Mouse (Mus musculus): ENCODE data around the gene Gjb1.

- TF ChIP-seq CTCF (IDR thresholded peaks at IDR 0.05 in 2 of 3, conservative IDR thresholded peaks at IDR 0.05 in 1 of 3; ENCODE audit: control insufficient read depth in 1 of 3, insufficient read depth in 1 of 3, low read depth in 2 of 3, low read length in 3 of 3, poor library complexity in 1 of 3, severe bottlenecking in 1 of 3) (peak; percentile 13 to 51 (median 50); a peak in 4 of 6 replicates), POLR2A (IDR thresholded peaks at IDR 0.05; ENCODE audit: control insufficient read depth in 1 of 2, insufficient read depth in 1 of 2, low read depth in 1 of 2, low read length in 2 of 2, poor library complexity in 1 of 2) (no peak), ETS1 (IDR thresholded peaks at IDR 0.05; ENCODE audit: low read depth, low read length) (no peak), NRF1 (IDR thresholded peaks at IDR 0.05; ENCODE audit: insufficient read depth, low read depth, low read length, poor library complexity, severe bottlenecking) (no peak), USF1 (IDR thresholded peaks at IDR 0.05; ENCODE audit: low read depth, low read length) (no peak), MAZ (IDR thresholded peaks at IDR 0.05; ENCODE audit: low read depth, low read length) (no peak)
Observed at GRCm38 (mm10) chrX:101338666-101339065, 37.5 kb upstream of the Gjb1 start.
